Mouse (Mus musculus) MEL (cell line): ENCODE results near the gene Ism1. TPM values are rescaled to one million over a fixed set of nuclear protein-coding genes. Genes with fewer than 3 reads are reported as not detected.
A peak's percentile ranks its signal among the peaks of the same experiment; 100 is the strongest.

Experiments
- DNase-seq: peaks from one replicate; pipeline ENCODE4 v3.0.0; 2011; ENCODE audit warnings: low read depth, low spot score
- H3K27ac ChIP-seq: 2 replicates; pipeline ENCODE4 v1.5.1; 2012; ENCODE audit warnings: low read depth, mild to moderate bottlenecking, control low read depth, low read length, moderate library complexity; ENCODE audit not compliant: control insufficient read depth
- H3K27me3 ChIP-seq, 2 experiments: fragments of 150-350 bp in 1 of 2; sonication (generic) in 1 of 2; 2 replicates each; pipeline ENCODE4 v1.6.1; 2012; ENCODE audit warnings: low read length in 2 of 2, mild to moderate bottlenecking in 2 of 2, improper control_type of control experiment in 1 of 2, moderate library complexity in 1 of 2; ENCODE audit not compliant: insufficient read depth in 2 of 2, control insufficient read depth in 1 of 2
- H3K36me3 ChIP-seq, 2 experiments: 2 replicates each; pipeline ENCODE4 v1.6.1; 2012 to 2014; ENCODE audit warnings: low read length in 2 of 2, improper control_type of control experiment in 1 of 2, inconsistent platforms in 1 of 2, mild to moderate bottlenecking in 1 of 2; ENCODE audit not compliant: insufficient read depth in 2 of 2, control insufficient read depth in 1 of 2
- H3K4me1 ChIP-seq, 2 experiments: fragments of 150-350 bp in 1 of 2; sonication (generic) in 1 of 2; 2 replicates each; pipeline ENCODE4 v1.6.1; 2012; ENCODE audit warnings: low read length in 2 of 2, improper control_type of control experiment in 1 of 2, mild to moderate bottlenecking in 1 of 2; ENCODE audit not compliant: insufficient read depth in 2 of 2, control insufficient read depth in 1 of 2
- H3K4me3 ChIP-seq, 2 experiments: fragments of 150-350 bp in 1 of 2; sonication (generic) in 1 of 2; 2 replicates each; pipeline ENCODE4 v1.5.1; 2012; ENCODE audit warnings: low read depth in 2 of 2, low read length in 2 of 2, mild to moderate bottlenecking in 2 of 2, moderate library complexity in 2 of 2, control low read depth in 1 of 2, improper control_type of control experiment in 1 of 2; ENCODE audit not compliant: control insufficient read depth in 1 of 2, insufficient read depth in 1 of 2
- H3K79me2 ChIP-seq: 2 replicates; pipeline ENCODE4 v1.6.1; 2012; ENCODE audit warnings: mild to moderate bottlenecking, low read length, moderate library complexity; ENCODE audit not compliant: control insufficient read depth, poor library complexity, insufficient read depth
- H3K9ac ChIP-seq: 2 replicates; pipeline ENCODE4 v1.6.1; 2012; ENCODE audit warnings: low read depth, mild to moderate bottlenecking, control low read depth, low read length, moderate library complexity; ENCODE audit not compliant: control insufficient read depth, poor library complexity, severe bottlenecking
- H3K9me3 ChIP-seq: fragments of 150-350 bp; sonication (generic); replicated peaks from 2 replicates; pipeline ENCODE4 v1.6.1; 2012; ENCODE audit warnings: mild to moderate bottlenecking, low read length, improper control_type of control experiment, moderate library complexity; ENCODE audit not compliant: insufficient read depth
- BHLHE40 ChIP-seq: IDR thresholded peaks from 2 replicates; pipeline ENCODE4 v1.6.1; 2012; ENCODE audit warnings: low read depth, mild to moderate bottlenecking, inconsistent platforms, low read length, improper control_type of control experiment, borderline replicate concordance
- ELF1 ChIP-seq: IDR thresholded peaks from 2 replicates; pipeline ENCODE4 v1.6.1; 2014; ENCODE audit warnings: low read depth, mild to moderate bottlenecking, inconsistent platforms, low read length, improper control_type of control experiment, moderate library complexity
- EP300 ChIP-seq, 2 experiments: IDR thresholded peaks; 2 replicates each; pipeline ENCODE4 v1.6.1; 2011; ENCODE audit warnings: improper control_type of control experiment in 2 of 2, low read length in 2 of 2, low read depth in 1 of 2, mild to moderate bottlenecking in 1 of 2
- ETS1 ChIP-seq: IDR thresholded peaks from 2 replicates; pipeline ENCODE4 v1.6.1; 2012; ENCODE audit warnings: low read depth, mild to moderate bottlenecking, inconsistent platforms, low read length, improper control_type of control experiment, moderate library complexity
- GABPA ChIP-seq: IDR thresholded peaks from 2 replicates; pipeline ENCODE4 v1.6.1; 2012; ENCODE audit warnings: low read depth, mild to moderate bottlenecking, inconsistent platforms, low read length, improper control_type of control experiment, moderate library complexity
- HCFC1 ChIP-seq: IDR thresholded peaks from 2 replicates; pipeline ENCODE4 v1.6.1; 2012; ENCODE audit warnings: low read depth, mild to moderate bottlenecking, inconsistent platforms, low read length, improper control_type of control experiment, moderate library complexity
- KAT2A ChIP-seq: conservative IDR thresholded peaks from 2 replicates; pipeline ENCODE4 v1.6.1; 2012; ENCODE audit warnings: low read depth, low read length, improper control_type of control experiment, inconsistent platforms
- MEF2A ChIP-seq: IDR thresholded peaks from 2 replicates; pipeline ENCODE4 v1.6.1; 2014; ENCODE audit warnings: low read depth, mild to moderate bottlenecking, inconsistent platforms, low read length, improper control_type of control experiment; ENCODE audit not compliant: poor library complexity, insufficient replicate concordance, severe bottlenecking; ENCODE audit errors: extremely low read depth
- POLR2AphosphoS2 ChIP-seq: IDR thresholded peaks from 2 replicates; pipeline ENCODE4 v1.6.1; 2011; ENCODE audit warnings: low read length, improper control_type of control experiment
- TCF12 ChIP-seq: IDR thresholded peaks from 2 replicates; pipeline ENCODE4 v1.6.1; 2014; ENCODE audit warnings: low read depth, mild to moderate bottlenecking, inconsistent platforms, low read length, improper control_type of control experiment, moderate library complexity
- USF1 ChIP-seq: IDR thresholded peaks from 2 replicates; pipeline ENCODE4 v1.6.1; 2014; ENCODE audit warnings: low read depth, mild to moderate bottlenecking, inconsistent platforms, low read length, improper control_type of control experiment, moderate library complexity
- polyA plus RNA-seq, 2 experiments: library from polyadenylated mRNA; stranded (reverse) in 1 of 2; unstranded in 1 of 2; fragments of >175 nt in 1 of 2; fragments of >200 nt in 1 of 2; gene quantifications; 2 replicates each; pipeline versions ENCODE4 v1.2.1 to v1.2.4; 2012; ENCODE audit warnings: low replicate concordance in 2 of 2, low read depth in 1 of 2; ENCODE audit not compliant: insufficient read length in 2 of 2, insufficient read depth in 1 of 2, missing spikeins in 1 of 2
- total RNA-seq: library from RNA; depleted of rRNA; stranded (reverse); fragments of 300-350 nt; gene quantifications from 2 replicates; pipeline ENCODE4 v1.2.3, GENCODE M21; 2012

The Ism1 gene
- total and polyA plus RNA-seq, 3 experiments, result not detected

DNA sequence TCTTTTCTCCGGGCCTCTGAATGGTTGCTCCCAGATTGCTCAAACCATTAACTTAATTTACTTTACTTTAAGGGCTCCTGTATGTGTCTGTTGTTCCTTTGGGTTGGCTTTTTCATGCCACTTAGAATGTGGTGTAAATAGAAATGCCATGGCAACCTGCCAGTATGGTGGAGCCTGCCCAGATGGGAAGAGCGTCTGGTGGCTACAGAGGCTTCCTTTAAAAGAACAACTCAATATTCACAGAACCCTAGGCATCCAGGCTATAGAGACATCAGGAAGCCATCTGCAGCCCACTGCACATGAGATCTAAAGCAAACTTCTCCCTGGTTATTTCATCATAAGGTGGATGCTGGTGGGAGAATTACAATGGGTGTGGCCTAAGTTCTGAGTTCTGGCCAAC, 18.6 kb downstream of the Ism1 start:
- no peaks in the 10 kb centered on the region for H3K27me3 ChIP-seq
- no peak overlapping the region for H3K9ac ChIP-seq
- H3K27ac ChIP-seq, result no peak overlapping the region
- no peak overlapping the region for H3K4me3 ChIP-seq
- no peaks in the 10 kb centered on the region for H3K79me2 ChIP-seq
- no peak for DNase-seq
- H3K36me3 ChIP-seq, result no peaks in the 10 kb centered on the region
- TF ChIP-seq USF1, result no peak
- no peak for TF ChIP-seq BHLHE40
- no peak for TF ChIP-seq ELF1
- no peak for TF ChIP-seq EP300 (IDR thresholded peaks at IDR 0.05; ENCODE audit: low read depth in 1 of 2, low read length in 2 of 2)
- no peaks in the 10 kb centered on the region for H3K9me3 ChIP-seq
- no peaks in the 10 kb centered on the region for H3K4me1 ChIP-seq

DNA sequence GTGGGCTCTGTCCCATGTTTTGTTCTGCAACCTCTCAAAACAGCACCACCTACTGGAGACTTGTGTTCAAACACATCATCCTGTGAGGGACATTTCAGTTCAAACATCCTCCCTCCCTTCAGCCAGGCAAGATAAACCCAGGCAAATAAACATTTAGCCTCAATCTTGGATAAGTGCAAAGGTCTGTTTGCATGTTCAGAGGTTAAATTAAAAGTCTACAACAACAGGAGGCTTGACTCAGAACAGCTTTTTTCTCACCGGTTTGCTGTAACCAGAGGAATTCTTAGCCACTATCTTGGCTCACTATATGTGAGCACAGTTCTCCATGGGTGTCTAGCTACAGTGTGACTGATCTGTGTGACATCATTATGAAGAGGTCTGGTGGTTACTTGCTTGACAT, 22.6 kb downstream of the Ism1 start:
- Histone ChIP-seq H3K9ac (no peak overlapping the region), H3K27ac (no peak overlapping the region), H3K9me3 (no peaks in the 10 kb centered on the region), H3K4me1 (no peaks in the 10 kb centered on the region), H3K4me3 (no peak overlapping the region), H3K36me3 (no peaks in the 10 kb centered on the region), H3K27me3 (no peaks in the 10 kb centered on the region), H3K79me2 (no peaks in the 10 kb centered on the region)
- no peak for TF ChIP-seq ELF1
- TF ChIP-seq POLR2AphosphoS2, result no peak
- no peak for TF ChIP-seq MEF2A
- no peak for TF ChIP-seq ETS1
- TF ChIP-seq USF1, result no peak
- no peak for TF ChIP-seq GABPA
- TF ChIP-seq HCFC1, result no peak
- peak; percentile 2 for DNase-seq

DNA sequence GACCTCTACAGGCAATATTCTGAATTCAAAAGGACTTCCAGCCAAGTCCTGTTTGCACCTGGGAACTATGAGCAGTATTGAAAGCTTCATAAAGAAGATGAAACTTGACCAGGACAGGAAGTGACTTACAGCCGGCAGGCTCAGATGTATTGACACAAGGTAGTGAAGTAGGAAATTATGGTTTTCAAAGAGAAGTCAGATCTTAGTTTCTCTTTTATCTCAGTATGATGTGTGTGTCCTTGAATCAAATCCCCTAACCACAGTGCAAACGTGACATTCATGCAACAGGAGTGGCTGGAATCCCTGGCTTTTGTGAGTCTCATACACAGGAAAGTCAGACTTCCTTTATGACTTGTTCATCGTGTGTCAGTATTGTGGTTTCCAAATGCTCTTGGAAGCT, 27.0 kb downstream of the Ism1 start:
- no peak for DNase-seq
- no peaks in the 10 kb centered on the region for H3K4me1 ChIP-seq
- H3K27me3 ChIP-seq, result no peaks in the 10 kb centered on the region
- H3K36me3 ChIP-seq, result no peaks in the 10 kb centered on the region
- no peak for TF ChIP-seq TCF12
- no peak for TF ChIP-seq ETS1
- TF ChIP-seq KAT2A, result no peak
- no peak overlapping the region for H3K27ac ChIP-seq
- H3K4me3 ChIP-seq, result no peak overlapping the region
- H3K79me2 ChIP-seq, result no peaks in the 10 kb centered on the region
- no peaks in the 10 kb centered on the region for H3K9me3 ChIP-seq
- no peak overlapping the region for H3K9ac ChIP-seq
